Mouse (Mus musculus): ENCODE data around the gene Bmp4.

DNA sequence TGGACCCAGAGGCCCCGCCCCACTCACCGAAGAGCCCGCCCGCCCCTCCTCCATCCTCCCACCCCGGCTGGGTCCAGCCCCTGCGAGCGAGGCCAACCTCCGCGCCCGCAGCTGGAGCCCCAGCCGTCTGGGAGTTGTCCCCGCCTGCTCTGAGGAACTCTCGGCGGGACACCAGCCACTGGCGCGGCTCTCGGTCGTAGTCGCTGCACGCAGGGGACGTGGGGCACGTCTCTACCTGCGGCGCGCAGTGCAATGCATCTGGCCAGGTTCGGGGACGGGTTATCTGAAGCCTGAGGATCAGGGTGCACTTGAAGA is 3.2 kb downstream of the Bmp4 start:
- TF ChIP-seq CTCF (IDR thresholded peaks at IDR 0.05; ENCODE audit: borderline replicate concordance, insufficient read depth, low read depth, low read length) (no peak), POLR2A (IDR thresholded peaks at IDR 0.05; ENCODE audit: borderline replicate concordance, insufficient read depth, low read length) (no peak)
